Mouse (Mus musculus) neural tube, embryonic 14.5 days (tissue): ENCODE measurements around the gene Armc2. TPM values are rescaled to one million over a fixed set of nuclear protein-coding genes. Genes with fewer than 3 reads are reported as not detected.
A peak's percentile ranks its signal among the peaks of the same experiment; 100 is the strongest.

Experiments used
- ATAC-seq: fragments of 200-750 bp; cut with Nextera tagmentation; 2 replicates; pipeline ENCODE4 v1.8.0; 2017; ENCODE audit warnings: low read depth, mild to moderate bottlenecking, moderate TSS enrichment, moderate library complexity
- H3K27ac ChIP-seq: fragments of 300-500 bp; sonication (generic); 2 replicates; pipeline ENCODE4 v1.5.1; 2014; ENCODE audit warnings: low read depth, mild to moderate bottlenecking, control low read depth, low read length, moderate library complexity, mixed read lengths
- H3K27me3 ChIP-seq: fragments of 300-500 bp; sonication (generic); 2 replicates; pipeline ENCODE4 v1.6.1; 2014; ENCODE audit warnings: low read length; ENCODE audit not compliant: control insufficient read depth, insufficient read depth
- H3K36me3 ChIP-seq: fragments of 300-500 bp; sonication (generic); 2 replicates; pipeline ENCODE4 v1.6.1; 2014; ENCODE audit warnings: low read length, mixed read lengths; ENCODE audit not compliant: control insufficient read depth, insufficient read depth
- H3K4me1 ChIP-seq: fragments of 300-500 bp; sonication (generic); 2 replicates; pipeline ENCODE4 v1.6.1; 2014; ENCODE audit warnings: low read length; ENCODE audit not compliant: control insufficient read depth, insufficient read depth
- H3K4me2 ChIP-seq: fragments of 300-500 bp; sonication (generic); 2 replicates; pipeline ENCODE4 v1.6.1; 2014; ENCODE audit warnings: mild to moderate bottlenecking, low read depth, low read length, control low read depth
- H3K4me3 ChIP-seq: fragments of 300-500 bp; sonication (generic); 2 replicates; pipeline ENCODE4 v1.5.1; 2014; ENCODE audit warnings: low read depth, low read length, control low read depth, mixed read lengths
- H3K9ac ChIP-seq: fragments of 300-500 bp; sonication (generic); replicated peaks from 2 replicates; pipeline ENCODE4 v1.6.1; 2014; ENCODE audit warnings: low read depth, mild to moderate bottlenecking, control low read depth, low read length, mixed read lengths
- H3K9me3 ChIP-seq: fragments of 300-500 bp; sonication (generic); 2 replicates; pipeline ENCODE4 v1.6.1; 2016; ENCODE audit warnings: low read length; ENCODE audit not compliant: control insufficient read depth
- WGBS: fragments of 180-500 bp; shearing (Covaris S2); extraction: QIAGEN DNeasy Blood & Tissue Kit; methylation state at CpG from one replicate; pipeline ENCODE4 v1.1.7; 2014; 5-methylcytosine and 5-hydroxymethylcytosine counted together
- polyA plus RNA-seq: library from polyadenylated mRNA; unstranded; fragments of >200 nt; fragmentation: Nextera tagmentation; extraction: Ambion mirVana; gene quantifications from 2 replicates; pipeline ENCODE4 v1.2.1, GENCODE M21; 2014

The Armc2 gene
- polyA plus RNA-seq, 1 experiment from 2014 or later = 13.1 TPM

DNA sequence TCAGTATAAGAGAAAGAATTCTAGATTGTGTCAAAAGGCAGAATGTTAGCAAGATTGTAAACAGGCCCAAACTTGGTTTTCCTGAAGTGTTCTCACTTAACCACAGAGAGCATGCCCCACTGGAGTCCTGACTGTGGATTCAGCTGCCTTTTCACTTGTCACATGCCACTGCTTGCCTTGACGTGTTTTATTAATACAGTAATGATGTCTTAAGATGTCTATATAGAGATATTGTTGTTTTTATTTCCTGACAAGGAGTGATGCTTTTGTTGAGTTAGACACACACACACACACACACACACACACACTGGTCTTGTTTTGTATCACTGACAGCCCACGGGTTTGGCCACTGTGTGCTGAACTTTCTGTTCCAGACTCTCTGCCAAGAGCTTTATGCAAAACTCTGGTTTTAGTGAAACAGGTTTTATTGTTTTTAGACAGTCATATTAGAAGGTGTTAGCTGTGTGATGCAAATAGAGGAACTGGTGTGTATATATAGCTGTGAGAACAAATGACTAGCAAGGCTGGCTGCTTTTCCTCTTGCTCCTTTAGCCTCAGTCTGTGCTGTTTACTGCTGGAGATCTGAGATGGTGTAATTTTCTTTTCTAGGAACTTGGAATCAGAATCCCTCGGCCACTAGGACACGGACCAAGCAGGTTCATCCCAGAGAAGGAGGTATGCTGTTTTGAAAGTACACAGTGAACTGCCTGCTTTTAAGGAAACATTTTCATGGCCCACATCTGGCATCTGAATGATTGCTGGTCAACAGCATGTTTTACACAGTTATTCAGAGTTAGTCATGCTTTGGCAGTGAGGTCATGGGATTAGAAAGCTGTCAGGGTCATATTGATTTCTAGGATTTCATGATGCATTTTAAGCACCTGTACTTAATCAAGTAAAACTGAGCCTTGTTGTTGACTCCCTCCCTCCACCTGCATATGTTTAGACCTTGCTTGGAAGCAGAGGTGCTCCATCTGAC lies 124.5 kb downstream of the Armc2 start:
- peaks cover 8% of the 10 kb centered on the region; the same call in 1 of the 2 replicates for H3K36me3 ChIP-seq
- ATAC-seq = no peak
- no peaks in the 10 kb centered on the region for H3K9me3 ChIP-seq
- H3K27ac ChIP-seq = no peak overlapping the region
- H3K4me2 ChIP-seq = no peak overlapping the region
- H3K27me3 ChIP-seq = no peaks in the 10 kb centered on the region
- H3K4me1 ChIP-seq = peaks cover 6% of the 10 kb centered on the region; the same call in 1 of the 2 replicates
- H3K4me3 ChIP-seq = no peak overlapping the region
- 74% methylated on average over 4 of the region's 4 CpGs for WGBS
- no peak overlapping the region for H3K9ac ChIP-seq

DNA sequence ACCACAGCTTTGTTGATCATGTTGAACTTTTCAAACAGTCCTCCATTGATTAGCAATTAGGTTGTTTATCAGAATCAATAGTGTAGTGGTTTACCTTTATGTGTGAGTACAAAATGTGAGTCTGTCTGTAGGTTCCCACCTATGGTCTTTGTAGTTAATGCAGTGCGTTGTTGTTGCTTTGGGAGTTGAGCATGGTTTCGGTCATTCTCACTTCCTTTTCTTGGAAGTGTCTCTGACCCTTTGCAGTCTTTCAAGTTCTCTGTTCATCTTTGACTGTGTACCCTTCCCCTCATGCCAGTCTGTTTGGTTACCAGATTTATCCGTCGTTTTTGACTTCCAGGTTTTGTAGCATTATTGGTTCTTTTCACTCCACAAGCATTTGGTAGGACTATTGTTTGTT lies 126.9 kb downstream of the Armc2 start:
- H3K27me3 ChIP-seq = no peaks in the 10 kb centered on the region

DNA sequence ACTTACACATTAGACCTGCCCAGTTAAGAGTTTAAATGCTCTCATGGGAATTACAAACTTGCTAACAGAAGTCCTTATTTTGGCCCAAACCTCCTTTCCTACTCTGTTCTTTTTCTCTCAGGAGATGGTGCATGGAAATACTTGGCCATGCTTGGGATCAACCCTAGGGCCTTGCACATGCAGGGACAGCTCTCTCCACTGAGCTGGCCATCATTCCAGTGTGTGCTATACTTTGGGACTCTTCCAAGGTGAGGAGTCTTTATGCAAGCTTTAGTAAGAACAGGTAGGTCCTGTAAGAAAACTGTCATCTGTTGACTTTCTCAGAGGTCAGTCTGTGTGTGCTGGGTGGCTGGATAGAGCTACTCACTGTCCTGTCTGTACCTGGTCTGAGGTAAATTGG lies 127.7 kb downstream of the Armc2 start:
- Histone ChIP-seq H3K9ac (no peak overlapping the region), H3K27ac (no peak overlapping the region), H3K27me3 (no peaks in the 10 kb centered on the region), H3K4me3 (no peak overlapping the region), H3K4me1 (peaks cover 9% of the 10 kb centered on the region; the same call in 1 of the 2 replicates), H3K4me2 (no peak overlapping the region), H3K36me3 (no peaks in the 10 kb centered on the region), H3K9me3 (no peaks in the 10 kb centered on the region)
- no peak for ATAC-seq

More for the DNA sequence above, 126.9 kb downstream of the Armc2 start:
- no peaks in the 10 kb centered on the region for H3K9me3 ChIP-seq
- peaks cover 3% of the 10 kb centered on the region; the same call in 1 of the 2 replicates for H3K36me3 ChIP-seq
- H3K4me2 ChIP-seq = no peak overlapping the region
- 89% methylated on average over 4 of the region's 4 CpGs for WGBS
- H3K9ac ChIP-seq = no peak overlapping the region
- ATAC-seq = no peak
- no peak overlapping the region for H3K4me3 ChIP-seq
- H3K4me1 ChIP-seq = peaks cover 9% of the 10 kb centered on the region; the same call in 1 of the 2 replicates
- H3K27ac ChIP-seq = no peak overlapping the region

DNA sequence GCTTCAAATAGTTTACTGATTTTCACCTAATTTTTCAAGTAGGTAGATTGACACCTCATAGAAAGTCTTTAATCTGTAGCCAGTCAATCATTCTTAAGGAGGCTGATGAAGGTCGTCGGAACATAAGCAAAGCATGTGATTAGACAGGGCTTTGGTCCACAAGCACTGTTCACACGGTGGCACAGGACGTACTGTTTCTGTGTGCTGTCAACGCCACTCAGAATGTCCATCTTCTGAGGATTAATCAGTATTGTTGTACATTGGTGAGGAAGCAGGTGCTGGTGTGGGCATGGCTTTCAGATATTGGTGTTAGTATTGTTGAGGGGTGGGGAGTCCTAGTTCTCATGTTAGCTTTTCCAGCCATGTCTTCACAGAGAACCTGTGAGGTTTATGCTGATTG lies 128.7 kb downstream of the Armc2 start:
- Histone ChIP-seq H3K4me1 (peaks cover 9% of the 10 kb centered on the region; the same call in 1 of the 2 replicates), H3K27me3 (no peaks in the 10 kb centered on the region), H3K4me3 (no peak overlapping the region), H3K36me3 (no peaks in the 10 kb centered on the region), H3K9ac (no peak overlapping the region), H3K27ac (no peak overlapping the region), H3K4me2 (peak overlapping the region; percentile 1; the same call in 1 of the 2 replicates), H3K9me3 (no peaks in the 10 kb centered on the region)
- no peak for ATAC-seq
- WGBS = 80% methylated on average over 5 of the region's 5 CpGs

DNA sequence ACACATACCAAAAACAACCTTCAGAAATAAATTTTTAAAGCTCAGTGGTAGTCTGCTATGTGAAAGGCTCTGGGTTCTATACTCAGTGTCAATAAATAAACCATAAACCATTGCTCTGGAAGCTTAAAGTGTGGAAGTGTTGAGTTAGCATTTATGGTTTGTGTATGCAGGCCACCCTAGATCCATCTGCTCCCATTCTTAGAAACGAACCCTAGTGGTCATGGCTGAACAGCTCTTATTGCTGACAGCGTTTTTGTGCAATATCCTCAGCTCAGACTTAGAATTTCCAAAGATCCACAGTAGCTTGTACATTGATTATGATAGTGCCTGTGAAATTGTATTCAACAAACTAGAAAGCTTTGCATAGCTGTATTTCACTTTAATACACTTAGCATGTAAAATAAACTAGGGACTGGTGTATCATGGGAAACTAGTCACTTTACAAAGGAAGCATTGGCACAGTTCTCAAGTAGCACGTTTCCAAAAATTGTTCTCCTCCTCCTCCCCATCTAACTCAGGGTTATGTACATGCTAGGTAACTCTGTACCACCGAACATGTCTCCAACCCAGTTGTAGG lies 129.8 kb downstream of the Armc2 start:
- 50% methylated on average over 4 of the region's 4 CpGs for WGBS
- ATAC-seq = no peak
- Histone ChIP-seq H3K9ac (no peak overlapping the region), H3K9me3 (no peaks in the 10 kb centered on the region), H3K36me3 (no peaks in the 10 kb centered on the region), H3K27ac (no peak overlapping the region), H3K4me2 (peak overlapping the region; percentile 73), H3K27me3 (no peaks in the 10 kb centered on the region), H3K4me1 (peaks cover 9% of the 10 kb centered on the region; the same call in 1 of the 2 replicates), H3K4me3 (peak overlapping the region; percentile 80)

DNA sequence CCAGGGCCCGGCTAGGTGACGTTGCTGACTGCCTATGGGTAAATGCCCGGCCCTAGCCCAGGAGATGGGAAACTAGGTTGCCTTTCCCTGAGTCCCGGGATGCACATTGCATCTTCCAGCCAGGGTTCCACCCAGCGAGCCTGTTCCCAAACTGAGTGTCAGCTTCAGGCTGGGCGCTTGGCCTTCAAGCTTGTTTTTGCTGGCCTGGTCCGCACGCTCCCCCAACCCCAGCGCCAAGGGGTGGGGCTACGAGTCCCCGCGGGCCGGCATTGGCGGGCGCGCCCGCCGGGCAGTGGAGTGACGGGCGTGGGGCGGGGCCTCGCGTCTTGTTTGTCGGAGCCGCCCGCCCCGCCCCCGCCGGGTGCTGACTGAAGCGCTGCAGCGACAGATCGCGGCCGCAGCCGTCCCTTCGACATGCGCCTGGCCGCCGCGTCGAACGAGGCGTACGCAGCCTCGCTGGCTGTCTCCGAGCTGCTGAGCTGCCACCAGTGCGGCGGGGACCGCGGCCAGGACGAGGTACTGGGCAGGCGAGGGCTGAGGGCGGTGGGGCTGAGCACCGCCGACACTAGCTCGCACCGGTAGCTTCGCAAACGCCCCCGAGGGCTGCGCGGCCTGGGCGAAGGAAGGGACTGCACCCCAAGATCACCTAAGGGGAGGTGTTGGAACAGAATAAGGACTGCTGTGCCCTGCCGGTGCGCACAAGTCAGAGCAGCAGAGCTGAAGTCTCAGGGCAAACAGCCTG lies 131.0 kb downstream of the Armc2 start:
- H3K4me1 ChIP-seq = peaks cover 9% of the 10 kb centered on the region; the same call in 1 of the 2 replicates

DNA sequence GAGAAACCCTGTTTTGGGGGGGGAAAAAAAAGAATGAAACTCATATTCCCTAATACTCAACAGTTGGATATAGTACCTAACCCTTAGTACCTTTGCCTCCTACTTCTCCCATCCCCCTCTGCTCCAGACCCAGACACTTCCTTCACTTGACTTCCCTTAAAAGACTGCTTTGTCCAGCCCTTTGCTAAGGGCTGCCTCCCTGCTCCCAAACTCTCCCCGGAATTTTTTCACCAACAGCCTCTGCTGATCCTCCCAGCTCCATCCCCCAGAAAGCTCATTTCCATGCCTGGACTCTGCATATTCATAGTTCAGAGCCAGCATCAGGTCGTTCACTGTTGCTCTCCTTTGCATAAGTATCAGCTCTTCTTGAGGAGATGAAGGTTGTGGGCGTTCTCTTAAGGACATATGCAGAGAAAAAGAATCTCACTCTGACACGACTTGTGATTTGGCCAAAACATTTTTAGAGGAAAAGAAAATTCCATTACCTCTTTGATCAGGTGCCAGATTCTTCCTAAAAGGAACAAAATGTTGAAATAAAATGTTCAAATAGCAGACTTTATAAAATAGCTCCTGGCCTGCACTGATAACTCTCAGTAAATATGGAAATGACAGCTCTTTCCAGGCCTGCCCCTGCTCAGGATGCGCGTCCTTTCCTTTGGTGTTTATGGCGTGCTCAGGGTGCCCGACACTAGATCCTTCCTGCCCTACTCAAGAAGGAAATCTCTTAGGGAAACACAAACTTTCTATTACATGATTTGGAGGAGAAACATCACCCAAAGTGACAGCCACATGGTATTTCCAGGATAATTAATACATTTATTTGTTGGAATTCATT lies 134.3 kb downstream of the Armc2 start:
- H3K36me3 ChIP-seq = no peaks in the 10 kb centered on the region
- ATAC-seq = no peak
- H3K27me3 ChIP-seq = no peaks in the 10 kb centered on the region
- no peaks in the 10 kb centered on the region for H3K9me3 ChIP-seq
- WGBS = 51% methylated on average over 8 of the region's 8 CpGs
- no peak overlapping the region for H3K9ac ChIP-seq
- peaks cover 6% of the 10 kb centered on the region; the same call in 1 of the 2 replicates for H3K4me1 ChIP-seq
- no peak overlapping the region for H3K4me3 ChIP-seq
- no peak overlapping the region for H3K27ac ChIP-seq
- no peak overlapping the region for H3K4me2 ChIP-seq

More for the DNA sequence above, 131.0 kb downstream of the Armc2 start:
- Histone ChIP-seq H3K4me3 (peak overlapping the region; percentile 80), H3K27ac (peak overlapping the region; percentile 95), H3K9ac (peak overlapping the region; percentile 83), H3K9me3 (no peaks in the 10 kb centered on the region), H3K36me3 (no peaks in the 10 kb centered on the region), H3K4me2 (peak overlapping the region; percentile 73), H3K27me3 (no peaks in the 10 kb centered on the region)
- under 1% methylated on average over 64 of the region's 65 CpGs for WGBS
- ATAC-seq = peak; percentile 97

DNA sequence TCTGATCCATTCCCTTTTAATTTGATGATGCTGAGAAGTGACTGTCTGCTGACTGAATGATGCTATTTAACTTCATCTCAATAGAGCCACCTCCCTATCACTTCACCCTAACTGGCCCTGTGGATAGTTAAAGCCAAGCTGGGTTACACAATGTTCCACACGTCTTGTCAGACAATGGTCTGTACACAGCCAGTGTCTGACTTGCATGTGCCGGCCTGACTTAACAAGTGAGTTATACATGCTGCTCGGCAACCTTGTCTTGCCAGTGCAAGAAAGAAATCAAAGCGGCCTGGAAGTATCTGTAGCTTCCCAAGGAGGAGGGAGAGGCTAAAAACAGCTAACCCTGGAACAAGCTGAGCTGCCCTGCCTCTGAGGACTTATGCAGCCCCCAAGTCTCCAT lies 136.8 kb downstream of the Armc2 start:
- no peaks in the 10 kb centered on the region for H3K27me3 ChIP-seq
- no peak for ATAC-seq
- H3K27ac ChIP-seq = no peak overlapping the region
- no peak overlapping the region for H3K9ac ChIP-seq
- 6% methylated on average over 4 of the region's 4 CpGs for WGBS
- no peak overlapping the region for H3K4me3 ChIP-seq
- no peaks in the 10 kb centered on the region for H3K4me1 ChIP-seq
- no peaks in the 10 kb centered on the region for H3K9me3 ChIP-seq
- H3K4me2 ChIP-seq = no peak overlapping the region
- no peaks in the 10 kb centered on the region for H3K36me3 ChIP-seq
